Mouse (Mus musculus): ENCODE data around the gene Map1a. TPM values are rescaled to one million over a fixed set of nuclear protein-coding genes. Genes with fewer than 3 reads are reported as not detected.

Map1a gene
- polyA plus RNA-seq, 1 experiment = 23.9 TPM

DNA sequence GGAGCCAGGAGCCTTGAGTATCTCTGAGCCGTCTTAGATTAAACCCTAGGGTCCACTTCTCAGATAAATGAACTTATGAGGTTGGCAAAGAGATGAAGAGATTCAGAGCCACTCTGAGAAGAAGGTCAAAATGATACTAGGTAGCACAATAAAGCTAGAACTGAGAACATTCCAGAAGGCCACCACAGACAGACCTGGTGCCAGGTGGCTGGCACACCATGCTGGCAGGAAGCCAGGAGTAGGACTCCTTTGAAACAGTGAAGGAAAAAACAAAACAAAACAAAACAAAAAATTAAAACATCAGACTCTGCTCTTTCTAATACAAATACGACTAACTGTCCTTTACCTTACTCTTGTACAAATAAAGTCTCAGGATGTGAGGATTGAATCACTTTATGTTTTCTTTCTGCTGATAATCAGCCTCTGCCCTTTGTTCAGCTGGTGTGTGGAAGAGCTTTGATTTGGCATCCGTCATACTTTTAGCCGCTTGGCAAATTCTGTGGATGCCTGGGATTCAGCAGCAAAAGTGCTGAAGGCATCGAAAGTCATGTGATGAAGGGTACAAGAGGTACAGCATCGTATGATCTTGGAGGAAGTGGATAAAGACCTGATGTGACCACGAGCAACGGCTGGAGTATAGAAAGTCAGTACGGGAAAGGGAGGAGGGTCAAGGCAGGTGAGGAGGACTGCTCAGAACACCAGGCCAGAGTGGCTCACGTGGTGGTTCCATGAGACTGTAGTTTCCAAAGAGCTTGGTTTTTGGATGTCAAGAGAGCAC lies 34.5 kb downstream of the Map1a start:
- H3K27me3 ChIP-seq (ENCODE audit: control insufficient read depth, insufficient read depth, insufficient read length) = no peaks in the 10 kb centered on the region

DNA sequence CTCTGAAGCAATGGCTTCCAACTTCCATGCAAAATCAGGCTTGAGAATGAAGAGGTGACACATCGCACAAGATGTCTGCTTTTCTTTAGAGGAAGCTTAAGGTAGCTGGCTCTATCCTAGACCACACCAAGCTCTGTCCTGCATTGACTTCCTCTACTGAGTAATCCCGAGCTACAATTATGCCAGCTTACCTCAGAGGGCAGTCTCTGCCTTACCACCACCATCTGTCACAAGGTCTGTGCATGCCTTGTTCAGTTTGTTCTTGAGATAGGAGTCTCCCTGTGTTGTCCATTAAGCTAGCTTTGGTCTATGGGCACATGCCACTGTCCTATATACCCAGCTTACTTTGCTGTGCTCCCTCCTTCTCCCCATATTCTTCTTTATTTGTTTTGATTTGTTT lies 40.1 kb downstream of the Map1a start:
- Histone ChIP-seq H3K4me3 (ENCODE audit: insufficient read depth, poor library complexity, severe bottlenecking) (no peak overlapping the region), H3K79me3 (ENCODE audit: low read depth) (no peaks in the 10 kb centered on the region), H3K36me3 (ENCODE audit: control insufficient read depth, insufficient read depth) (no peaks in the 10 kb centered on the region), H3ac (ENCODE audit: control insufficient read depth, insufficient read length, low read depth) (no peak overlapping the region), H3K27me3 (ENCODE audit: control insufficient read depth, insufficient read depth, insufficient read length) (no peaks in the 10 kb centered on the region), H3K79me2 (ENCODE audit: control insufficient read depth, insufficient read depth) (no peaks in the 10 kb centered on the region)
- TF ChIP-seq MAX (IDR thresholded peaks at IDR 0.05) = no peak
- TF ChIP-seq MYOG (IDR thresholded peaks at IDR 0.05; ENCODE audit: control insufficient read depth, extremely low read depth, insufficient read length) = no peak
- no peak for TF ChIP-seq USF1 (IDR thresholded peaks at IDR 0.05; ENCODE audit: low read depth)
- TF ChIP-seq CTCF (IDR thresholded peaks at IDR 0.05; ENCODE audit: control insufficient read depth, insufficient read depth, insufficient read length) = no peak
- TF ChIP-seq CEBPB (IDR thresholded peaks at IDR 0.05; ENCODE audit: low read depth) = no peak
- no peak for TF ChIP-seq FOSL1 (IDR thresholded peaks at IDR 0.05; ENCODE audit: insufficient read depth, low read length, poor library complexity, severe bottlenecking)
- no peak for TF ChIP-seq MYOD1 (IDR thresholded peaks at IDR 0.05; ENCODE audit: control insufficient read depth, insufficient read length, low read depth)

More for the DNA sequence above, 34.5 kb downstream of the Map1a start:
- no peaks in the 10 kb centered on the region for H3K79me2 ChIP-seq (ENCODE audit: control insufficient read depth, insufficient read depth)
- H3K79me3 ChIP-seq (ENCODE audit: low read depth) = no peaks in the 10 kb centered on the region
- H3K36me3 ChIP-seq (ENCODE audit: control insufficient read depth, insufficient read depth) = no peaks in the 10 kb centered on the region
- H3K4me3 ChIP-seq (ENCODE audit: insufficient read depth, poor library complexity, severe bottlenecking) = no peak overlapping the region
- H3ac ChIP-seq (ENCODE audit: control insufficient read depth, insufficient read length, low read depth) = no peak overlapping the region
- TF ChIP-seq MYOG (IDR thresholded peaks at IDR 0.05; ENCODE audit: control insufficient read depth, extremely low read depth, insufficient read length) (no peak), MYOD1 (IDR thresholded peaks at IDR 0.05; ENCODE audit: control insufficient read depth, insufficient read length, low read depth) (no peak), CEBPB (IDR thresholded peaks at IDR 0.05; ENCODE audit: low read depth) (no peak), MAX (IDR thresholded peaks at IDR 0.05) (no peak)

DNA sequence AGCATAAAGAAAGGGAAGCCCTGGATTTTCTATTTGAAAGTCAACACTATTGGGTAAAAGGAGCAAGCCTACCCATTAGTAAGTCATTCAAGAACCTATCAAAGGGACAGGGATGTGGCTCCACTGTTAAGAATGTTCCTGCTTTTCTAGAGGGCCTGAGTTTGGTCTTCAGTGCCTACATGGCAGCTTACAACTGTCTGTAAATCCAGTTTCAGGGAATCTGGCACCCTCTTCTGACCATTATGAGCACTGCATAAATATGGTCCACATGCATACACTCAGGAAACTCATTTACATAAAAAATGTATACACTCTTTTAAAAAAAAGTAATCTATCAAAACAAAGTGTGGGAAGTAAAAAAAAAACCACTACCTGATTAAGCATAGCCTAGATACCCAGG lies 49.7 kb downstream of the Map1a start:
- no peak for TF ChIP-seq CEBPB (IDR thresholded peaks at IDR 0.05; ENCODE audit: low read depth)
- no peak for TF ChIP-seq MYOD1 (IDR thresholded peaks at IDR 0.05; ENCODE audit: control insufficient read depth, insufficient read length, low read depth)
- no peak for TF ChIP-seq MAX (IDR thresholded peaks at IDR 0.05)
- TF ChIP-seq CTCF (IDR thresholded peaks at IDR 0.05; ENCODE audit: control insufficient read depth, insufficient read depth, insufficient read length) = no peak
- TF ChIP-seq MYOG (IDR thresholded peaks at IDR 0.05; ENCODE audit: control insufficient read depth, extremely low read depth, insufficient read length) = no peak
- TF ChIP-seq USF1 (IDR thresholded peaks at IDR 0.05; ENCODE audit: low read depth) = no peak
- TF ChIP-seq FOSL1 (IDR thresholded peaks at IDR 0.05; ENCODE audit: insufficient read depth, low read length, poor library complexity, severe bottlenecking) = no peak
- Histone ChIP-seq H3K36me3 (ENCODE audit: control insufficient read depth, insufficient read depth) (no peaks in the 10 kb centered on the region), H3K79me2 (ENCODE audit: control insufficient read depth, insufficient read depth) (no peaks in the 10 kb centered on the region), H3ac (ENCODE audit: control insufficient read depth, insufficient read length, low read depth) (no peak overlapping the region), H3K27me3 (ENCODE audit: control insufficient read depth, insufficient read depth, insufficient read length) (no peaks in the 10 kb centered on the region), H3K4me3 (ENCODE audit: insufficient read depth, poor library complexity, severe bottlenecking) (no peak overlapping the region), H3K79me3 (ENCODE audit: low read depth) (no peaks in the 10 kb centered on the region)

DNA sequence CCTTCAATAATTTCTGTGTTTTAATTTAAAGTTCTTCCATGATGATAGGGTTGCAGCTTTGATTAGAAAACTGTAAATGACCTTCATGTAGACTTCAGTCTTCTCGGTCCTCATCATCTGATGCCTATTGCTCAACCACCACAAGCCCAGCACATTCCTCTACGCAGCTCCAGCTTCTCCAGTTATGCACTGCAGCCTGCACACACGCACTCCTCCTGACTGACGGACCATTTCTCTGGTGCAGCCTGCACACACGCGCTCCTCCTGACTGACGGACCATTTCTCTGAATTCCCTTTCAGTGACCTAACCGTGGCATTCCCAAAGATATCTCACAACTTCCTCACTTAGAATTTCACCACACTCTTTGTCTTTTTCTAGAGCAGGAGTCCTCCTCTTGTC lies 63.8 kb downstream of the Map1a start:
- Histone ChIP-seq H3K27me3 (ENCODE audit: control insufficient read depth, insufficient read depth, insufficient read length) (peaks cover 6% of the 10 kb centered on the region), H3K4me3 (ENCODE audit: insufficient read depth, poor library complexity, severe bottlenecking) (no peak overlapping the region), H3K36me3 (ENCODE audit: control insufficient read depth, insufficient read depth) (no peaks in the 10 kb centered on the region), H3K79me3 (ENCODE audit: low read depth) (no peaks in the 10 kb centered on the region), H3ac (ENCODE audit: control insufficient read depth, insufficient read length, low read depth) (no peak overlapping the region), H3K79me2 (ENCODE audit: control insufficient read depth, insufficient read depth) (no peaks in the 10 kb centered on the region)
- TF ChIP-seq CEBPB (IDR thresholded peaks at IDR 0.05; ENCODE audit: low read depth) (no peak), CTCF (IDR thresholded peaks at IDR 0.05; ENCODE audit: control insufficient read depth, insufficient read depth, insufficient read length) (no peak), MAX (IDR thresholded peaks at IDR 0.05) (no peak), FOSL1 (IDR thresholded peaks at IDR 0.05; ENCODE audit: insufficient read depth, low read length, poor library complexity, severe bottlenecking) (no peak), MYOD1 (IDR thresholded peaks at IDR 0.05; ENCODE audit: control insufficient read depth, insufficient read length, low read depth) (no peak), MYOG (IDR thresholded peaks at IDR 0.05; ENCODE audit: control insufficient read depth, extremely low read depth, insufficient read length) (no peak), USF1 (IDR thresholded peaks at IDR 0.05; ENCODE audit: low read depth) (no peak)

DNA sequence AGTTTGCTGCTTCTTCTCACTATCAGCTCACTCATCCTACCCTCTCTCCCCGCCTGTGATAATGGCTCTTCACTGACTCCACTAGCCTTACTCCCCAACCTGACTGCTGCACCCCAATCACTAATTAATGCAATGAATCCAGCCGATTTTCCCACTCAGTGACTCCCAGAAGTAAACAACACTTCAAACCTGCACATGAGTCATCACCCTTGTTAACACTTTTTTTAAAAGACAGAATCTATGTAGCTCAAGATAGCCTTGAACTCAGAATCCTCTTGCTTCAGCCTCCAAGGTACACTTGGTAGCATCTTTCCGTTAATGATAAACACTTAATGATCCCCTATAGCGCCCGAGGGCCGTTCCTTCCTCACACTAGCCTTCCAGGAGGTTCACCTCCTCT lies 65.0 kb downstream of the Map1a start:
- Histone ChIP-seq H3K79me2 (ENCODE audit: control insufficient read depth, insufficient read depth) (no peaks in the 10 kb centered on the region), H3K27me3 (ENCODE audit: control insufficient read depth, insufficient read depth, insufficient read length) (peaks cover 15% of the 10 kb centered on the region)

More for the DNA sequence above, 65.0 kb downstream of the Map1a start:
- Histone ChIP-seq H3K79me3 (ENCODE audit: low read depth) (no peaks in the 10 kb centered on the region), H3K4me3 (ENCODE audit: insufficient read depth, poor library complexity, severe bottlenecking) (peak overlapping the region; percentile 58), H3ac (ENCODE audit: control insufficient read depth, insufficient read length, low read depth) (peak overlapping the region; percentile 59), H3K36me3 (ENCODE audit: control insufficient read depth, insufficient read depth) (no peaks in the 10 kb centered on the region)
- TF ChIP-seq MAX (IDR thresholded peaks at IDR 0.05) (no peak), USF1 (IDR thresholded peaks at IDR 0.05; ENCODE audit: low read depth) (no peak), FOSL1 (IDR thresholded peaks at IDR 0.05; ENCODE audit: insufficient read depth, low read length, poor library complexity, severe bottlenecking) (no peak), MYOD1 (IDR thresholded peaks at IDR 0.05; ENCODE audit: control insufficient read depth, insufficient read length, low read depth) (no peak), CTCF (IDR thresholded peaks at IDR 0.05; ENCODE audit: control insufficient read depth, insufficient read depth, insufficient read length) (no peak), MYOG (IDR thresholded peaks at IDR 0.05; ENCODE audit: control insufficient read depth, extremely low read depth, insufficient read length) (no peak), CEBPB (IDR thresholded peaks at IDR 0.05; ENCODE audit: low read depth) (no peak)

All from C2C12 (cell line).